Mouse (Mus musculus): ENCODE data around the gene Vcam1.

Vcam1 gene

GRCm38 (mm10) chr3:116129259-116129738, at the start of gene Vcam1:
TSS of gene Vcam1 (minus strand) at chr3:116129688.
- DNase-seq, result no peak

- no peak for DNase-seq
Observed at GRCm38 (mm10) chr3:116175106-116175505, 45.6 kb upstream of the Vcam1 start.

- no peak for DNase-seq
Observed at GRCm38 (mm10) chr3:116171461-116171860, 42.0 kb upstream of the Vcam1 start.

GRCm38 (mm10) chr3:116168056-116168455, 38.6 kb upstream of the Vcam1 start:
- DNase-seq, result no peak

GRCm38 (mm10) chr3:116166296-116166695, 36.8 kb upstream of the Vcam1 start:
- DNase-seq, result no peak

GRCm38 (mm10) chr3:116165030-116165429, 35.5 kb upstream of the Vcam1 start:
- DNase-seq, result no peak

- DNase-seq, result no peak
Observed at GRCm38 (mm10) chr3:116163517-116163916, 34.0 kb upstream of the Vcam1 start.

- DNase-seq, result no peak
Observed at GRCm38 (mm10) chr3:116162097-116162666, 32.7 kb upstream of the Vcam1 start.

GRCm38 (mm10) chr3:116159376-116159775, 29.9 kb upstream of the Vcam1 start:
- peak; percentile 1 for DNase-seq

- no peak for DNase-seq
Observed at GRCm38 (mm10) chr3:116157447-116157990, 28.0 kb upstream of the Vcam1 start.

GRCm38 (mm10) chr3:116150056-116150632, 20.7 kb upstream of the Vcam1 start:
- DNase-seq, result no peak

GRCm38 (mm10) chr3:116149096-116149495, 19.6 kb upstream of the Vcam1 start:
- DNase-seq, result no peak

GRCm38 (mm10) chr3:116148676-116149075, 19.2 kb upstream of the Vcam1 start:
- DNase-seq, result no peak

GRCm38 (mm10) chr3:116141226-116141625, 11.7 kb upstream of the Vcam1 start:
- DNase-seq, result no peak

- DNase-seq, result no peak
Observed at GRCm38 (mm10) chr3:116139000-116139399, 9.5 kb upstream of the Vcam1 start.

GRCm38 (mm10) chr3:116138081-116138480, 8.6 kb upstream of the Vcam1 start:
- no peak for DNase-seq

- DNase-seq, result no peak
Observed at GRCm38 (mm10) chr3:116133363-116133762, 3.9 kb upstream of the Vcam1 start.

- DNase-seq, result no peak
Observed at GRCm38 (mm10) chr3:116130711-116131110, 1.2 kb upstream of the Vcam1 start.

GRCm38 (mm10) chr3:116129841-116130595, 530 bp upstream of the Vcam1 start:
- DNase-seq, result no peak

- no peak for DNase-seq
Observed at GRCm38 (mm10) chr3:116128311-116129204, 930 bp downstream of the Vcam1 start.

- no peak for DNase-seq
Observed at GRCm38 (mm10) chr3:116127836-116128235, 1.7 kb downstream of the Vcam1 start.

GRCm38 (mm10) chr3:116127281-116127680, 2.2 kb downstream of the Vcam1 start:
- no peak for DNase-seq
